In genomic region chr6:75341055-75341454, GRCm38 (mm10) we compare ENCODE assay signal across 21 mouse cellular contexts.
"Had no signal": no experiment of that assay in that cellular context is flagged by ENCODE, and none has a peak within 500 bp of the region (broad histone marks: within the 10 kb centered on the region; RNA-seq: fewer than 3 reads in every experiment).

No protein-coding gene starts in this region.

- H3K27ac ChIP-seq: kidney, postnatal 0 days; limb, embryonic 10.5 days; limb, embryonic 13.5 days; liver, embryonic 12.5 days; liver, embryonic 15.5 days; lung, embryonic 15.5 days; midbrain, embryonic 10.5 days; midbrain, embryonic 13.5 days; neural tube, embryonic 13.5 days had no signal

- H3K4me2 ChIP-seq: limb, embryonic 13.5 days; liver, embryonic 12.5 days; liver, embryonic 15.5 days; lung, embryonic 15.5 days; midbrain, embryonic 13.5 days; neural tube, embryonic 13.5 days had no signal

- H3K27me3 ChIP-seq: limb, embryonic 13.5 days; liver, embryonic 12.5 days; liver, embryonic 15.5 days; lung, embryonic 15.5 days; megakaryocyte, embryonic 14.5 days; midbrain, embryonic 13.5 days; neural tube, embryonic 13.5 days had no signal

- H3K4me1 ChIP-seq: limb, embryonic 10.5 days; limb, embryonic 13.5 days; liver, embryonic 12.5 days; liver, embryonic 15.5 days; lung, embryonic 15.5 days; megakaryocyte, embryonic 14.5 days; midbrain, embryonic 10.5 days; midbrain, embryonic 13.5 days; neural tube, embryonic 13.5 days had no signal

- ATAC-seq: liver, embryonic 12.5 days; midbrain, embryonic 13.5 days; midbrain, embryonic 16.5 days had no signal

- H3K9me3 ChIP-seq: limb, embryonic 10.5 days; limb, embryonic 13.5 days; liver, embryonic 12.5 days; liver, embryonic 15.5 days; lung, embryonic 15.5 days; megakaryocyte, embryonic 14.5 days; midbrain, embryonic 10.5 days; midbrain, embryonic 13.5 days; neural tube, embryonic 13.5 days had no signal

- DNase-seq: kidney, adult 2 months; kidney, postnatal 36 days; liver; lung, adult 18-20 months; lung, postnatal 10 days; lung, postnatal 36 days; thymus, adult 2 months; thymus, postnatal 14 days; thymus, postnatal 4 days had no signal

- H3K9ac ChIP-seq: limb, embryonic 13.5 days; liver, embryonic 12.5 days; liver, embryonic 15.5 days; lung, embryonic 15.5 days; midbrain, embryonic 13.5 days; neural tube, embryonic 13.5 days had no signal

- H3K4me3 ChIP-seq: limb, embryonic 10.5 days; limb, embryonic 13.5 days; liver, embryonic 12.5 days; liver, embryonic 15.5 days; lung, embryonic 15.5 days; megakaryocyte, embryonic 14.5 days; midbrain, embryonic 10.5 days; midbrain, embryonic 13.5 days; myocyte; neural tube, embryonic 13.5 days had no signal

- H3K36me3 ChIP-seq: limb, embryonic 10.5 days; limb, embryonic 13.5 days; liver, embryonic 12.5 days; liver, embryonic 15.5 days; lung, embryonic 15.5 days; midbrain, embryonic 10.5 days; midbrain, embryonic 13.5 days; neural tube, embryonic 13.5 days had no signal
